Mouse (Mus musculus) cerebellum, adult 8-10 months (tissue): Measurements from ENCODE around the gene Mapkap1.

Experiments
- DNase-seq: peaks from one replicate; pipeline ENCODE4 v3.0.0; 2022

The Mapkap1 gene

GRCm38 (mm10) chr2:34592361-34592960 lies 185.9 kb downstream of the Mapkap1 start:
- DNase-seq, result no peak

DNA sequence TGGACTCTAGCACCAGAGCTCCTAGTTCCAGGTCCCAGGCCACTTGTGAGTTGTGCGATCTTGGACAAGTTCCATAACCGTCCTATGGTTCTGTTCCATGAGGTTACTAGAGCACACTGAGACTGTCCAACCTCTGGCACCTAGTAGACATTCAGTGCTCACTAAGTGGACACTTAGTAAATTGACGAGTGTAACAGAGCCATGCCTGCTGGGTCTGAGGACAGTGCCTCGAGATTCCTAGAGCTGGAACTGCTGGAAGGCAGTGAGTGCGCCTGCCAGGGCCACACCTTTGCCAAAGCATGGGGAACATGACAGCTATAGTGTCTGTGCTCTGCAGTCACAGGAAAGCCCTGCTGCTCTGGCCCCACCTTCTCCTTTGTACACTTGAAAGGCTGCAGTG lies 187.4 kb downstream of the Mapkap1 start:
- no peak for DNase-seq

- no peak for DNase-seq
These were observed 193.2 kb downstream of the Mapkap1 start for GRCm38 (mm10) chr2:34599606-34600255.

- DNase-seq, result no peak
These were observed 194.2 kb downstream of the Mapkap1 start for GRCm38 (mm10) chr2:34600734-34601133.

- DNase-seq, result no peak
These were observed 195.6 kb downstream of the Mapkap1 start for GRCm38 (mm10) chr2:34602111-34602541.

- no peak for DNase-seq
These were observed 196.3 kb downstream of the Mapkap1 start for GRCm38 (mm10) chr2:34602896-34603295.

GRCm38 (mm10) chr2:34603653-34604214 lies 197.2 kb downstream of the Mapkap1 start:
- DNase-seq, result no peak

DNA sequence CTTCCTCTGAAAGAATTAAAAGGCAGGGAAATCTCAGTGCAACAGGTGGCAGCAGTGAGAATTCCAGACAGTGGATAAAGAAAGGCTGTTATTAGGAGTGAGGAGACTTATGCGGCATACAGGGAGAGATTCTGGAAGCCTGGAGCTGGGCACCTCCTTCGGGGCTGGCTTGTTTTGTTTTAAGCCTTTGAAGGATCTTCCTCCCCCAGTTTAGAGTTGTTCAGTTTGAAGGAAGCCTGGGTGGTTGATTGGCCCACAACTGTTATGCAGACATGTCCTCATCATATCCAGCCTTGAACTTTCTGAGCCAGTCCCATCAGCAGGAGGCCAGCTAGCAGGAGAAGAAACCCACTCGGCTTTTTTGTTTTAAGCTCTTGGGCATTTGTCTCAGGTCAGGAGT lies 198.5 kb downstream of the Mapkap1 start:
- no peak for DNase-seq

GRCm38 (mm10) chr2:34608917-34609316 lies 202.3 kb downstream of the Mapkap1 start:
- DNase-seq, result no peak

- DNase-seq, result no peak
These were observed 202.9 kb downstream of the Mapkap1 start for GRCm38 (mm10) chr2:34609516-34609915.

DNA sequence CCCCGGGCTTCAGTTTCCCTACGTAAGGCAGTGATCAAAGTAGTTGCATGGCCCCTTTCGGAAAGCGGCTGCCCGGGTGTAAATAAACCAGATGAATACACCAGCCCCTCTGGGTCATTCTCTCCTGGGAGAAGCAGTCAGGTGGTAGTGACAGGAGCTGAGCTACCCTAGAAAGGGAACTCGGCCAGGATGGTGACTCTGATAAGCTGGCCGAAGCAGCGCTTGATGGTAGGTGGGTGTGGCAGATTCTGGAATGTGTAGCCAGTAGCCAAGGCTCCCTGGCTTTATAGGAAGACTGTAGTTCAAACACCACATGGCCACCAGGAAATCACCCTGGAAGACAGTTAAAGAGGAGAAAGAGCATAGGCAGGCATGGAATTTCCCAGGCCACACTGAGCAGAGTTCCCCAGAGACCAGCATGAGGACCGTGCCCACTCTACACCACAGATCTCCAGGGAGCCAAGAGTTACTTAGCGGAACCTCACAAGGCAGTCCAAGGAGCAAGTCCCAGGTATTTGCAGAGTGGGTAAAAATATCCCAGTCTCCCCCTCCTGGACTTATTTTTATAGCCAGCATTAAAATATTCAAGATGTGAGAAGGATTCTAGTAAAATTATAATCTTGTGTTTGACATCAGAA lies 214.3 kb downstream of the Mapkap1 start:
- DNase-seq, result no peak

DNA sequence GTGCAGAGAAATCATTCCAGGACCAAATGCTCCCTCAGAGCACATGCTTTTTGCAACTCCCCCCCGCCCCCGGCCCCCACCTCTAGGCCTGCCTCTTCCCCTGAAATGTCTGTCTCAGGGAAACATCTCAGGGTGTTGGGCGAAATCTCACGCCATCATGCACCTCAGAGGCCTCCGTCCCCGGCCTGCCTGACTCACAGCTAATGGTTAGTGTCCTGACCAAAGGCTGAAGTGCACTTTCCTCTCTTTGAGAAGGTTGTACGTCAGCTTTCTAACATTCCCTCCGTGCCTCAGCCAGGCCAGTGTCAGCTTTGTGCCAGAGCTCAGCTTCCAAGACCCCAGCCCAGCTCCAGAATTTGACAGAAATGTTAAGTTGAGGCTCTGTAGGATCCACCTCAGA lies 214.9 kb downstream of the Mapkap1 start:
- DNase-seq, result no peak

DNA sequence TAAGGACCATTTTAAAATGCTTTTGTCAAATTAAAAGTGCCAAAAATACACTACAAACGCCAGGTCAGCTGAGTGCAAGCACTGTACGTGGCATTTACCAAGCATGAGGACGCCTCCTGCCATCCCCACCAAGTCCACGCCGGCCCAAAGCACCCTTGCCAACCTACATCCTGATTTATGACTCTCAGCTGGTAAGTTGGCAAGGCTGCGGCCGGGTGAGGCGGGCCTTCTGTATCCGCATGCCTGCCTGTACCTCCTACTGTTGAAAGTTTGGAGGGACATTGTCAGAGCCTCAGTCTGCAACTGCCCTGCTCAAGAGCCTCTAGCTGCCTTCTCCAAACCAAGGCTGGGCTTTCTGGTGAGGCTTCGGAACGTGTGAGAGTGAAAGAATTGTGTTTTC lies 215.9 kb downstream of the Mapkap1 start:
- peak; percentile 25 for DNase-seq

- DNase-seq, result peak; percentile 22
These were observed 216.6 kb downstream of the Mapkap1 start for GRCm38 (mm10) chr2:34623181-34623580.

- no peak for DNase-seq
These were observed 217.5 kb downstream of the Mapkap1 start for GRCm38 (mm10) chr2:34624076-34624475.

GRCm38 (mm10) chr2:34627328-34628226 lies 221.0 kb downstream of the Mapkap1 start:
- no peak for DNase-seq

- DNase-seq, result no peak
These were observed 222.5 kb downstream of the Mapkap1 start for GRCm38 (mm10) chr2:34628903-34629540.

- no peak for DNase-seq
These were observed 223.2 kb downstream of the Mapkap1 start for GRCm38 (mm10) chr2:34629758-34630157.

GRCm38 (mm10) chr2:34630445-34630844 lies 223.9 kb downstream of the Mapkap1 start:
- DNase-seq, result no peak

DNA sequence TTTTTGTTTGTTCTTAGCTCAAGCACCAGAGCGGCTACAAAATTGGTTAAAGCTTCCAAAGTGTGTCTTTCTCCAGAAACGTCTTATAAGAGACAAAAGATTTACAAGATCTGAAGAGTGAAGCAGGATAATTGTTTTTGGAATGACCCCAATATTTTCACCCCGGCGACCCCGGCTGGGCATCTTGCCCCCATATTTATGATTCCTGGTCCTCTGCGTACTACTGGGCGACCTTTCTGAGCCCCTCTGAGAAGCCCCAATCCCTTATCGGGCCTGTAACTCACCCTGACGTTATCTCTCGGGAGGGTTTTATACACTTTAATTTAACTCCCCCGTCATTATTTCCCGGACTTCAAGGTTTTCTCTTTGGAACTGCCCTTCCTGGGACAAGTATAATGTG lies 225.5 kb downstream of the Mapkap1 start:
- no peak for DNase-seq

- DNase-seq, result no peak
These were observed 228.9 kb downstream of the Mapkap1 start for GRCm38 (mm10) chr2:34635249-34636165.
